Mouse (Mus musculus) macrophage (primary cell): ENCODE results near the gene Stx7. TPM values are rescaled to one million over a fixed set of nuclear protein-coding genes. Genes with fewer than 3 reads are reported as not detected.

Experiments
- H3K27ac ChIP-seq: fragments of 350-480 bp; formaldehyde crosslinking; 2 replicates; pipeline ENCODE4 v1.9.0; 2021
- H3K36me3 ChIP-seq: fragments of 350-480 bp; formaldehyde crosslinking; 2 replicates; pipeline ENCODE4 v1.9.0; 2021; ENCODE audit errors: inconsistent target
- H3K4me3 ChIP-seq: fragments of 350-480 bp; formaldehyde crosslinking; 2 replicates; pipeline ENCODE4 v1.9.0; 2021; ENCODE audit errors: inconsistent target
- H3K79me2 ChIP-seq: fragments of 350-480 bp; formaldehyde crosslinking; 2 replicates; pipeline ENCODE4 v1.9.0; 2021; ENCODE audit errors: inconsistent target
- WGBS: methylation state at CpG from one replicate; pipeline ENCODE4 v1.1.7; 2026; ENCODE audit warnings: inconsistent platforms; ENCODE audit not compliant: missing documents; 5-methylcytosine and 5-hydroxymethylcytosine counted together
- polyA plus RNA-seq: library from polyadenylated mRNA; stranded (reverse); fragments of 250-400 nt; gene quantifications from 3 replicates; pipeline ENCODE4 v1.2.4, GENCODE M21; 2018; ENCODE audit warnings: inconsistent platforms

The Stx7 gene
- polyA plus RNA-seq, 1 experiment from 2014 or later, result 202 TPM

- H3K36me3 ChIP-seq, result no peaks in the 10 kb centered on the region
- 76% methylated on average over 6 of the region's 6 CpGs for WGBS
Measured at GRCm38 (mm10) chr10:24210075-24210474, 61.0 kb downstream of the Stx7 start.

GRCm38 (mm10) chr10:24213297-24213696 lies 64.2 kb downstream of the Stx7 start:
- Histone ChIP-seq H3K79me2 (no peaks in the 10 kb centered on the region), H3K36me3 (no peaks in the 10 kb centered on the region), H3K4me3 (no peak overlapping the region), H3K27ac (no peak overlapping the region)
- WGBS, result 97% methylated on average over 5 of the region's 5 CpGs

More at GRCm38 (mm10) chr10:24210075-24210474, 61.0 kb downstream of the Stx7 start:
- no peak overlapping the region for H3K27ac ChIP-seq
- H3K79me2 ChIP-seq, result no peaks in the 10 kb centered on the region
- H3K4me3 ChIP-seq, result no peak overlapping the region

GRCm38 (mm10) chr10:24217558-24218268 lies 68.6 kb downstream of the Stx7 start:
- 34% methylated on average over 6 of the region's 6 CpGs for WGBS
- Histone ChIP-seq H3K79me2 (no peaks in the 10 kb centered on the region), H3K4me3 (no peak overlapping the region), H3K27ac (no peak overlapping the region), H3K36me3 (no peaks in the 10 kb centered on the region)

- Histone ChIP-seq H3K4me3 (no peak overlapping the region), H3K27ac (no peak overlapping the region), H3K79me2 (no peaks in the 10 kb centered on the region), H3K36me3 (no peaks in the 10 kb centered on the region)
- 96% methylated on average over 5 of the region's 5 CpGs for WGBS
Measured at GRCm38 (mm10) chr10:24220931-24221330, 71.8 kb downstream of the Stx7 start.

- 28% methylated on average over 6 of the region's 6 CpGs for WGBS
- no peak overlapping the region for H3K4me3 ChIP-seq
Measured at GRCm38 (mm10) chr10:24222911-24223310, 73.8 kb downstream of the Stx7 start.

GRCm38 (mm10) chr10:24223449-24224143 lies 74.5 kb downstream of the Stx7 start, which contains the start of gene Moxd1:
Gene Moxd1 (plus strand): TSS chr10:24223517.
- Histone ChIP-seq H3K4me3 (no peak within 1 kb of the TSS), H3K36me3 (no peaks in the 10 kb centered on the region), H3K79me2 (no peaks in the 10 kb centered on the region), H3K27ac (no peak within 1 kb of the TSS)
- 2% methylated on average over 50 of the region's 56 CpGs for WGBS

More at GRCm38 (mm10) chr10:24222911-24223310, 73.8 kb downstream of the Stx7 start:
- Histone ChIP-seq H3K27ac (no peak overlapping the region), H3K36me3 (no peaks in the 10 kb centered on the region), H3K79me2 (no peaks in the 10 kb centered on the region)

- no peak overlapping the region for H3K4me3 ChIP-seq
- WGBS, result 59% methylated on average over 8 of the region's 8 CpGs
- no peaks in the 10 kb centered on the region for H3K36me3 ChIP-seq
- no peaks in the 10 kb centered on the region for H3K79me2 ChIP-seq
- H3K27ac ChIP-seq, result no peak overlapping the region
Measured at GRCm38 (mm10) chr10:24224591-24224990, 75.5 kb downstream of the Stx7 start.

GRCm38 (mm10) chr10:24228318-24229183 lies 79.4 kb downstream of the Stx7 start:
- Histone ChIP-seq H3K36me3 (no peaks in the 10 kb centered on the region), H3K27ac (no peak overlapping the region), H3K4me3 (no peak overlapping the region), H3K79me2 (no peaks in the 10 kb centered on the region)
- 83% methylated on average over 12 of the region's 12 CpGs for WGBS

GRCm38 (mm10) chr10:24232281-24232680 lies 83.2 kb downstream of the Stx7 start:
- WGBS, result 76% methylated on average over 4 of the region's 4 CpGs
- H3K4me3 ChIP-seq, result no peak overlapping the region
- no peak overlapping the region for H3K27ac ChIP-seq
- no peaks in the 10 kb centered on the region for H3K79me2 ChIP-seq
- H3K36me3 ChIP-seq, result no peaks in the 10 kb centered on the region

- H3K79me2 ChIP-seq, result no peaks in the 10 kb centered on the region
- WGBS, result 64% methylated on average over 23 of the region's 23 CpGs
- H3K4me3 ChIP-seq, result no peak overlapping the region
- no peaks in the 10 kb centered on the region for H3K36me3 ChIP-seq
- H3K27ac ChIP-seq, result no peak overlapping the region
Measured at GRCm38 (mm10) chr10:24235426-24236283, 86.6 kb downstream of the Stx7 start.

Other genes starting within 250 kb of the Stx7 start
- gene Taar1, start 228.9 kb upstream of the Stx7 start, polyA plus RNA-seq, result not detected in 3 replicates
- gene Taar2, start 210.7 kb upstream of the Stx7 start, polyA plus RNA-seq, result not detected in 3 replicates
- not detected in 3 replicates for gene Taar3, start 199.7 kb upstream of the Stx7 start, polyA plus RNA-seq
- not detected in 3 replicates for gene Taar4, start 188.8 kb upstream of the Stx7 start, polyA plus RNA-seq
- not detected in 3 replicates for gene Taar5, start 178.6 kb upstream of the Stx7 start, polyA plus RNA-seq
- not detected in 3 replicates for gene Taar6, start 163.7 kb upstream of the Stx7 start, polyA plus RNA-seq
- not detected in 3 replicates for gene Taar7a, start 155.8 kb upstream of the Stx7 start, polyA plus RNA-seq
- not detected in 3 replicates for gene Taar7b, start 149.4 kb upstream of the Stx7 start, polyA plus RNA-seq
- gene Taar7d, start 122.1 kb upstream of the Stx7 start, polyA plus RNA-seq, result not detected in 3 replicates
- not detected in 3 replicates for gene Taar7e, start 111.7 kb upstream of the Stx7 start, polyA plus RNA-seq
- gene Taar7f, start 99.8 kb upstream of the Stx7 start, polyA plus RNA-seq, result not detected in 3 replicates
- not detected in 3 replicates for gene Taar8a, start 72.8 kb upstream of the Stx7 start, polyA plus RNA-seq
- gene Taar8b, start 57.0 kb upstream of the Stx7 start, polyA plus RNA-seq, result not detected in 3 replicates
- gene Taar8c, start 47.4 kb upstream of the Stx7 start, polyA plus RNA-seq, result not detected in 3 replicates
- not detected in 3 replicates for gene Taar9, start 39.8 kb upstream of the Stx7 start, polyA plus RNA-seq
- gene Moxd1, start 74.2 kb downstream of the Stx7 start, polyA plus RNA-seq, result not detected in 3 replicates